Mouse (Mus musculus) myocyte (in vitro differentiated cells): Measurements from ENCODE around the gene Ifi47. TPM values are rescaled to one million over a fixed set of nuclear protein-coding genes. Genes with fewer than 3 reads are reported as not detected.
"Not testable (repeated sequence)": the region's sequence is repeated elsewhere in the genome, so short reads cannot be mapped to it uniquely, and the experiment has no call there.

Experiments used
- H3K27me3 ChIP-seq: one replicate; pipeline ENCODE4 v1.6.1; 2011; ENCODE audit not compliant: control insufficient read depth, insufficient read depth, insufficient read length
- H3K36me3 ChIP-seq: one replicate; pipeline ENCODE4 v1.6.1; 2011; ENCODE audit not compliant: control insufficient read depth, insufficient read depth
- H3K4me2 ChIP-seq: one replicate; pipeline ENCODE4 v1.6.1; 2011; ENCODE audit warnings: low read depth, control low read depth
- H3K4me3 ChIP-seq: one replicate; pipeline ENCODE4 v1.5.1; 2011; ENCODE audit warnings: mild to moderate bottlenecking, control low read depth, moderate library complexity
- H3K79me2 ChIP-seq: one replicate; pipeline ENCODE4 v1.6.1; 2011; ENCODE audit not compliant: control insufficient read depth, insufficient read depth
- H3ac ChIP-seq: one replicate; pipeline ENCODE4 v1.6.1; 2011; ENCODE audit not compliant: control insufficient read depth, insufficient read length
- MAX ChIP-seq: IDR thresholded peaks from one replicate; pipeline ENCODE4 v1.6.1; 2011; ENCODE audit warnings: low read depth, mild to moderate bottlenecking, control low read depth
- MYOG ChIP-seq, 3 experiments: IDR thresholded peaks; one replicate each; pipeline ENCODE4 v1.6.1; 2011; ENCODE audit warnings: control low read depth in 2 of 3, low read depth in 2 of 3, mild to moderate bottlenecking in 2 of 3; ENCODE audit not compliant: insufficient read length in 2 of 3, control insufficient read depth in 1 of 3, insufficient read depth in 1 of 3
- POLR2A ChIP-seq: IDR thresholded peaks from one replicate; pipeline ENCODE4 v1.6.1; 2011; ENCODE audit warnings: low read depth, mild to moderate bottlenecking, control low read depth, moderate library complexity; ENCODE audit not compliant: insufficient read length
- POLR2AphosphoS2 ChIP-seq: IDR thresholded peaks from one replicate; pipeline ENCODE4 v1.6.1; 2011; ENCODE audit warnings: low read depth, control low read depth; ENCODE audit not compliant: insufficient read length
- REST ChIP-seq: IDR thresholded peaks from one replicate; pipeline ENCODE4 v1.6.1; 2011; ENCODE audit warnings: mild to moderate bottlenecking, control low read depth, moderate library complexity; ENCODE audit not compliant: insufficient read depth, insufficient read length
- SRF ChIP-seq: IDR thresholded peaks from one replicate; pipeline ENCODE4 v1.6.1; 2011; ENCODE audit warnings: low read depth; ENCODE audit not compliant: control insufficient read depth, insufficient read length
- TCF3 ChIP-seq: IDR thresholded peaks from one replicate; pipeline ENCODE4 v1.6.1; 2011; ENCODE audit warnings: low read depth, control low read depth; ENCODE audit not compliant: insufficient read length
- USF1 ChIP-seq: IDR thresholded peaks from one replicate; pipeline ENCODE4 v1.6.1; 2011; ENCODE audit warnings: low read depth, mild to moderate bottlenecking, control low read depth, moderate library complexity
- polyA plus RNA-seq: library from polyadenylated mRNA; unstranded; fragments of >200 nt; fragmentation: generic; extraction: Trizol; gene quantifications from one replicate; pipeline ENCODE4 v1.2.1, GENCODE M21; 2012; ENCODE audit warnings: missing spikeins

The Ifi47 gene
- 1.00 TPM for polyA plus RNA-seq

DNA sequence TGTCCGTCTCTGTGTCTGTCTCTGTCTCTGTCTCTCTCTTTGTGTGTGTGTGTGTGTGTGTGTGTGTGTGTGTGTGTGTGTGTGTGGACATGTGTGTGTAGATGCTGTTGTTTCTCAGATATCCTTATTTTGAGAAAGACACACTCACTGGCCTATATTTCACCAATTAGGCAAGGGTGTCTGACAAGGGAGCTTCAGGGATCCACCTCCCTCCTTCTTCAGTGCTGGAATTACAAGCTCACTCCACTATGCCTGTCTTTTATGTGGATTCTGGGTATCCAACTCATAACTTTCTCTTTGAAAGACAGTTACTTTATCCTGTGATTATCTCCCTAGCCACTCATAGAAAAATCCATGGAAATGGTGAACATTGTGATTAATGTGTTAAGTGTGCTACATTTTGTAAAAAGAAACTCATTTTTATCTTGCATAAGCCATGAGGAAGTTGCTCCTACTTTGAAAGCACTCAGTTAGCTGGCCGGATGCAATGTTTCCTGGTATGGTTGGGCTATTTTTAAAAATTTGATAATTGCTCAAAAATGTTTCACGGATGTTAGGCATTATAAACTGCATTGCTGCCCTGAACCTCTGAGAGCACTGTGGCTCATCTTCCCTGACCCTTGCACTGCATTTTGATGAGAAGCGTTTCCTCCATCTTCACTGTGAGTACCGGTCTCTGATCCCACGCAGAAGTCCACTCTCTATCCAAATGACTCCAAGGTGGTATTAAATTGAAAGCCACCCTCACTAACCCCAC, at the start of gene Ifi47:
TSS of gene Ifi47 (plus strand) at position 587 of the 757 bp plus-strand sequence.
- not testable (repeated sequence) for H3K79me2 ChIP-seq, H3ac ChIP-seq, H3K27me3 ChIP-seq, H3K36me3 ChIP-seq, H3K4me3 ChIP-seq
- peak within 1 kb of the TSS; percentile 61 for H3K4me2 ChIP-seq

DNA sequence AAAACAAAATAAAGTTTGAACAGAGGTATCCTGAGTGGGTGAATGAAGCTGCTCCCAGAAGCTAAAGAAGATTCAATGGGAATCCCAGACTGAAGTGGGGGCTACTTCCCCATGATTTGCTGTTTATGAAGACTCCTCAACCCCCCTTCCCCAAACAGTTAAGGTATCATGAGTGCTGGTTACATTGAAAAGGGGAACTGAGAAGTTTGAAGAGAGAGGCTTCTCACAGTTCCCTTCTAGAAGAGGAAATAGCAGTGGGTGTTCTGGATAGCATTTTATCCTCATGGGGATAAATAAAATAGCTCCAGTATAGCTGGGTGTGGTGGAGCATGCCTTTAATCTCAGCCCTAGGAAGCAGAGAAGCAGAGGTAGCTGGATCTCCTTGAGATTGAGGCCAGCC, 26.3 kb upstream of the Ifi47 start:
- H3K4me3 ChIP-seq, H3ac ChIP-seq, H3K4me2 ChIP-seq, H3K27me3 ChIP-seq, H3K79me2 ChIP-seq, H3K36me3 ChIP-seq: not testable (repeated sequence)

DNA sequence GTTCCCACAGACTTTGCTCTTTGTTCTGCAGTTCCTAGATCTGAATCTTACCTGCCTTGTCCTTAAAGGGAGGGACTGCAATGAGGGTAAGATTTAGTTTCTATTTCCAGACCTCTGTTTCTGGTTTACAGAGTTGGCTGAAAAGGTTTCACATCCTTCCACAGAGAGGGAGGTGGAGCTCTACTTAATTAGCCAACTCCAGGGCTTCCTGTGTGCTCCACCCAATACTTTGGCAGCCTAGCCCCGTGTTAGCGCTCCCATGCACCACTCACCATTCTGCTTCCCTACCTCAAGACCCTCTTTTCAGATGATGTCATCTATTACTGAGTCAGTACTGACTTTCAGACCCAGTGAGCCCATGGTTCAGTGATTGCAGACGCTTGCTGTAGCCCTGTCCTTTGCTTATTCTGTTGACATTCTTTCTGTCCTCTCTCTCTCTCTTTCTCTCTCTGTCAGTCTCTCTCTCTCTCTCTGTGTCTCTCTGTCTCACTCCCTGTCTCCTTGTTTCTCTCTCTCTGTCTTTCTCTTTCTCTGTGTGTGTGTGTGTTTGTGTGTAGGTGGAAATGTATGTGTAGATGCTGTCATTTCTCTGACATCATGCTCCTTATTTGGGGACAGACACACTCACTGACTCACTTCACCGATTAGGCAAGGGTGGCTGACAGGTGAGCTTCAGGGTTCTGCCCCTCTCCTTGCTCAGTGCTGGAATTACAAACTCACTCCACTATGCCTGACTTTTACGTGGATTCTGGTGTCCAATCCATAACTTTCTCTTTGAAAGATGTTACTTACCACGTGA, 25.1 kb upstream of the Ifi47 start, which contains the start of gene 9930111J21Rik2:
TSS of gene 9930111J21Rik2 (minus strand) at position 150 of the 799 bp plus-strand sequence.
- not testable (repeated sequence) for H3K27me3 ChIP-seq, H3K4me3 ChIP-seq, H3K79me2 ChIP-seq, H3K36me3 ChIP-seq, H3ac ChIP-seq
- peak within 1 kb of the TSS; percentile 50 for H3K4me2 ChIP-seq

DNA sequence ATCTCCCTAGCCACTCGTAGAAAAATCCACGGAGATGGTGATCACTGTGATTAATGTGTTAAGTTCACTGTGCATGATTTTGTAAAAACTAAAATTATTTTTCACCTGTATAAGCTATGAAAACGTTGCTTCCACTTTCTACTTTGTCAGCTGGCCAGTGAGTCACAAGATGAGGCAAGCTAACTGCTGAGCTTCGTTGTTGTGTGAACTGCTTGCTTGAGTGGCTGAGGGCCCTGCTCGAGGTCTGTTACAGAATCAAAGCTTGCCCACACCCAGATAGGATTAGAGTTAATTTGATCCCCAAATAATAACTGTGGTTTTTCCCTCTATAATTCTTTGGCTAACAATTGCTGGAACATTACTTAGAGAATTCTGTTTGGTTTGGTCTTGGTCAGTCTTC, 24.5 kb upstream of the Ifi47 start:
- H3ac ChIP-seq, H3K4me3 ChIP-seq, H3K27me3 ChIP-seq, H3K36me3 ChIP-seq, H3K4me2 ChIP-seq, H3K79me2 ChIP-seq: not testable (repeated sequence)

DNA sequence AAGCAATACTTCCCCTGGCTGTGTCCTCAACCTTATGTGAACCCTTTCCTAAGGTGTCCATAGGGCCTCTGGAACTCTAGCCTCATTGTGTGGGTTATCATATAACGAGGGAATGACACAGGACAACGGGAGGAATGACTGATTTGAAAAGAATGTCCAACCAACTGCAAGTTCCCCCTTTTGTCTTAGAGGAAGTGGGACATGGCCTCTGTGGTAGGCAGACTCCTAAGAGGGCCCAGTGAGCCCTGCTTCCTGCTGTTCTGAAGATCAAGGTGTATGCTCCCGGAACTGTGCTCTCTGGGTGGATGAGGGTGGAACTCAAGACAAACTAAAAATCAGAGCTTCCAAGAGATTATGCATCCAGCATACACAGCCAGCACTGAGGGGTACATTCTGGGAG, 16.3 kb upstream of the Ifi47 start:
- H3K36me3 ChIP-seq, H3K4me3 ChIP-seq, H3K4me2 ChIP-seq, H3ac ChIP-seq, H3K79me2 ChIP-seq, H3K27me3 ChIP-seq: not testable (repeated sequence)

DNA sequence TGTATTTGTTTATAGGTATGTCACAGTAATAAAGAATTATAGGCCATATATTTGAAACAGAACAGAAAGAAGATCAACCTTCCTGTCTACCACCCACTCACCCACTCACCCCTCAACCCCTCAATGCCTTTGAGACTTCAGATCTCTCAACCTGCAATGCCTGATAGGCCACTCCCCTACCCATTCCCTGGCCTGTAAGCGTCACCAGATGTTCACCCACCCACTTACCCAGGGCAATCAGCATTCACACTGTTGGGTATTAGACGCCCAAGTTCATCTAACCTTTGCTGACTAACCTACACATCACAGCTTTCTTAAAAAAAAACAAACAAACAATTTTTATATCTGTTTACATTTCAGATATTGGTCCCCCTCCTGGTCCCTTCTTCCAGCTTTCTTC, 14.5 kb upstream of the Ifi47 start:
- not testable (repeated sequence) for H3K36me3 ChIP-seq, H3K79me2 ChIP-seq, H3ac ChIP-seq, H3K4me3 ChIP-seq, H3K4me2 ChIP-seq, H3K27me3 ChIP-seq

DNA sequence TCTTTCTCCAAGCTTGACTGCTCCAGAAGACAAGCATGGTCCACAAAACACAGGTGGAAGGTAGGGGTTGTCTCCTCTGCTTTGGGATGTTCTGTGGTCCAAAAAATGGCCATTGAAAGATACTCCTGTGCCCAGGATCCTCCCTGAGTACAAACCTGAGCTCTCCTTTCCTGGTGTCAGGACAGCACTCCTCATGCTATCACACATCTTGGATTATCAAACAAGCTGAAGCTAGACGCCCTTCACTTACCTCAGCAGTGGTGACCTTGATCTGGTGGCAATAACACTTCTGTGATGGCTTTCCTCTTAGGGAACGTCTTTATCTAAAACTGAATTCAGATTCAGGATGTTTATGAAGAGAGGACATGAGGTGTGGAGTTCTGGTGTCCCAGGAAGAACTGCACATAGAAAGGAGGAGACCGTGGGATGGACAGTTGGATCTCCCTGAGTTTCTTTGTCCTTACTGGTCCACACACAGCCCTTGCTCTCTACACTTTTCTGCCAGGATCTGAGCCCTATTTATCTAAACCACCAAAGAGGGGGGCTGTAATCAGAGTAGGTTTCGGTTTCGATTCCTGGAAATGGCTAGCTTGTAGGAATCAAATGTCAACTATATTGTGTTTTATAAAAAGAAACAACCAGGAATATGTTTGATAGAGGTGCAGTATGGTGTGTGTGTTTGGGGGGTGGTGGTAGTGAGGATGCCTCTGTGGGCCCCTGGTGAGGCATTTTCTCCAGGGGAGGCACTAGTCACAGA, 12.5 kb upstream of the Ifi47 start, which contains the start of gene Tgtp2:
TSS of gene Tgtp2 (minus strand) at position 494 of the 757 bp plus-strand sequence.
- not testable (repeated sequence) for H3K4me3 ChIP-seq

DNA sequence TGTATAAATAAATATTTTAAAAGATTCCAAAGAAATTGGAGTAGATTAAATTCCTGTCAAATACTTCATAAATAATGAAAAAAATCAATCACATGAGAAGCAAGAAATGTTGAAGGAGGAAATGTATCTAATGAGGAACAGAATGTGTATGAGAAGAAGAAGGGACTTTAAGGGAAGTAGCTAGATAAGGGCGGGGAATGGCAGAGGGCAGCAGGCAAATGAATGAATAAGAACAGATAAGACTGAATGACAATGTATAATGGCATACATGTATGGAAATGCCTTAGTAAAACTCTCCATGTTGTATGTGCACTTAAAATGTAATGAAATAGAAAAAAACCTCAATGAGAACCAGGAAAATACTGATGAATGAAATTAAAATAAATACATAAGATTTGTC, 8.0 kb upstream of the Ifi47 start:
- H3ac ChIP-seq: no peak overlapping the region
- H3K79me2 ChIP-seq: no peaks in the 10 kb centered on the region
- TF ChIP-seq REST (no peak), MYOG (IDR thresholded peaks at IDR 0.05; ENCODE audit: control insufficient read depth in 1 of 3, insufficient read depth in 1 of 3, insufficient read length in 2 of 3, low read depth in 2 of 3) (no peak), USF1 (no peak), MAX (no peak), POLR2AphosphoS2 (no peak), POLR2A (no peak), SRF (no peak), TCF3 (no peak)
- no peak overlapping the region for H3K4me3 ChIP-seq
- no peaks in the 10 kb centered on the region for H3K27me3 ChIP-seq
- H3K36me3 ChIP-seq: no peaks in the 10 kb centered on the region
- H3K4me2 ChIP-seq: no peak overlapping the region

More for the DNA sequence above, 12.5 kb upstream of the Ifi47 start, which contains the start of gene Tgtp2:
- H3K79me2 ChIP-seq, H3K27me3 ChIP-seq, H3K36me3 ChIP-seq, H3ac ChIP-seq, H3K4me2 ChIP-seq: not testable (repeated sequence)
